Mouse (Mus musculus) embryonic fibroblast, embryonic 13.5 days (primary cell): ENCODE data around the gene Mthfr.

Source experiments
- CTCF ChIP-seq: IDR thresholded peaks from 2 replicates; pipeline ENCODE4 v1.5.1; 2011; ENCODE audit warnings: mild to moderate bottlenecking, control low read depth, low read length, moderate library complexity, borderline replicate concordance; ENCODE audit not compliant: insufficient read depth
- POLR2A ChIP-seq: IDR thresholded peaks from 2 replicates; pipeline ENCODE4 v1.6.1; 2011; ENCODE audit warnings: low read depth, mild to moderate bottlenecking, control low read depth, low read length, moderate library complexity

GRCm38 (mm10) chr4:148004361-148004760 is 34.5 kb upstream of the Mthfr start:
- TF ChIP-seq CTCF (no peak), POLR2A (no peak)
